In genomic region chr11:103685261-103685736, GRCm38 (mm10) we compare ENCODE assay signal across 13 mouse cellular contexts. TPM values are rescaled to one million over a fixed set of nuclear protein-coding genes. Genes with fewer than 3 reads are reported as not detected.
DNase-seq lines count a peak whose midpoint lies in the region; ATAC-seq and TF ChIP-seq lines count a peak whose summit lies in the region.
"Had no signal": no experiment of that assay in that cellular context is flagged by ENCODE, and none has a peak within 500 bp of the region (broad histone marks: within the 10 kb centered on the region; RNA-seq: fewer than 3 reads in every experiment).

No protein-coding gene starts in this region.

- WGBS in forebrain, embryonic 16.5 days: 49% methylated on average over 7 of the region's 7 CpGs
- 9% methylated on average over 7 of the region's 7 CpGs for WGBS in macrophage (ENCODE audit: missing documents)
- 87% methylated on average over 7 of the region's 7 CpGs for WGBS in lung, postnatal 0 days

- peaks cover 38% of the 10 kb centered on the region for H3K79me2 ChIP-seq in macrophage (ENCODE audit: inconsistent target)

- no peak overlapping the region for H3K4me3 ChIP-seq in forebrain, embryonic 16.5 days (replicated peaks; ENCODE audit: low read length)
- H3K4me3 ChIP-seq in macrophage (ENCODE audit: inconsistent target): no peak overlapping the region
- H3K4me3 ChIP-seq in lung, postnatal 0 days (ENCODE audit: low read depth, low read length): no peak overlapping the region
- H3K4me3 ChIP-seq: embryonic facial prominence, embryonic 12.5 days; kidney, embryonic 15.5 days; liver, embryonic 13.5 days had no signal

- H3K4me2 ChIP-seq in forebrain, embryonic 16.5 days (ENCODE audit: low read length): no peak overlapping the region
- no peak overlapping the region for H3K4me2 ChIP-seq in lung, postnatal 0 days (replicated peaks; ENCODE audit: low read depth, low read length)
- H3K4me2 ChIP-seq: embryonic facial prominence, embryonic 12.5 days; liver, embryonic 13.5 days had no signal

- no peak overlapping the region for H3K9ac ChIP-seq in forebrain, embryonic 16.5 days (replicated peaks; ENCODE audit: low read depth, low read length)
- no peak overlapping the region for H3K9ac ChIP-seq in lung, postnatal 0 days (replicated peaks; ENCODE audit: low read depth)
- H3K9ac ChIP-seq: embryonic facial prominence, embryonic 12.5 days; kidney, embryonic 15.5 days; liver, embryonic 13.5 days had no signal

- peak; percentile 87 for ATAC-seq in forebrain, embryonic 16.5 days
- ATAC-seq in lung, postnatal 0 days: no peak

- TF ChIP-seq CTCF in lung, postnatal 0 days (IDR thresholded peaks at IDR 0.05): no peak

- H3K27ac ChIP-seq in forebrain, embryonic 16.5 days (ENCODE audit: low read length): peak overlapping the region; percentile 66; the same call in 1 of the 2 replicates
- H3K27ac ChIP-seq in macrophage: peak overlapping the region; percentile 73
- H3K27ac ChIP-seq in lung, postnatal 0 days (ENCODE audit: low read length): no peak overlapping the region
- H3K27ac ChIP-seq: embryonic facial prominence, embryonic 12.5 days; liver, embryonic 13.5 days had no signal

- H3K27me3 ChIP-seq in forebrain, embryonic 16.5 days (replicated peaks; ENCODE audit: control insufficient read depth, insufficient read depth, low read length): no peaks in the 10 kb centered on the region
- H3K27me3 ChIP-seq in lung, postnatal 0 days (replicated peaks; ENCODE audit: insufficient read depth, low read length): no peaks in the 10 kb centered on the region
- H3K27me3 ChIP-seq: CH12.LX; embryonic facial prominence, embryonic 12.5 days; kidney, embryonic 15.5 days; liver, embryonic 13.5 days had no signal

- peaks cover 29% of the 10 kb centered on the region for H3K36me3 ChIP-seq in forebrain, embryonic 16.5 days (ENCODE audit: control insufficient read depth, insufficient read depth)
- H3K36me3 ChIP-seq in macrophage (ENCODE audit: inconsistent target): peaks cover 54% of the 10 kb centered on the region
- H3K36me3 ChIP-seq in lung, postnatal 0 days (ENCODE audit: insufficient read depth, low read length): peaks cover 56% of the 10 kb centered on the region

- H3K4me1 ChIP-seq in forebrain, embryonic 16.5 days (replicated peaks; ENCODE audit: control insufficient read depth, insufficient read depth, low read length): peaks cover 21% of the 10 kb centered on the region
- H3K4me1 ChIP-seq in lung, postnatal 0 days (ENCODE audit: insufficient read depth, low read depth, low read length): no peaks in the 10 kb centered on the region
- H3K4me1 ChIP-seq: embryonic facial prominence, embryonic 12.5 days had no signal

- no peak for TF ChIP-seq EP300 in lung, postnatal 0 days (IDR thresholded peaks at IDR 0.05)

- H3K9me3 ChIP-seq in forebrain, embryonic 16.5 days (ENCODE audit: control insufficient read depth, low read length): no peaks in the 10 kb centered on the region
- H3K9me3 ChIP-seq in lung, postnatal 0 days (ENCODE audit: low read length): no peaks in the 10 kb centered on the region
- H3K9me3 ChIP-seq: embryonic facial prominence, embryonic 12.5 days; kidney, embryonic 15.5 days; liver, embryonic 13.5 days had no signal

- peak; percentile 52 to 53 for DNase-seq in cerebellum, postnatal 14 days
- DNase-seq in cerebellum, postnatal 36 days: no peak
- peak; percentile 89 for DNase-seq in 416B (ENCODE audit: low read depth)
- DNase-seq in embryo, embryonic 10 days (ENCODE audit: low spot score): no peak
- DNase-seq in lung, postnatal 0 days (ENCODE audit: low spot score): no peak
- no peak for DNase-seq in urinary bladder, postnatal 10 days (ENCODE audit: low spot score)
- DNase-seq: liver, embryonic 13.5 days had no signal

RNA-seq across cellular contexts. Expression of gene Gosr2, which starts 12.4 kb away (rescaled TPM):
- 107 and 113 TPM in 2 replicates for polyA plus RNA-seq in forebrain, embryonic 16.5 days (2015; fragmentation: Nextera tagmentation; extraction: Ambion mirVana)
- total RNA-seq in macrophage (2018; cell fraction: chromatin; rRNA removed): 100 to 1,000 TPM in 1 of 26 experiments, 10 to 100 TPM in 25; 22.9 to 118 (median 31.8) TPM
- total RNA-seq in macrophage (2018; cell fraction: cytosol; rRNA removed): 100 to 1,000 TPM in 3 of 26 experiments, 10 to 100 TPM in 23; 76.2 to 133 (median 83.1) TPM
- 10 to 100 TPM; 36.6 to 91.3 (median 50.0) TPM for total RNA-seq in macrophage (2018; cell fraction: nucleus; rRNA removed)
- 56.1 to 79.8 TPM (median 73.7 TPM) in 3 replicates for polyA plus RNA-seq in macrophage (2018)
- polyA plus RNA-seq in lung, postnatal 0 days (2015; fragmentation: Nextera tagmentation; extraction: Ambion mirVana): 78.5 and 87.6 TPM in 2 replicates

RNA-seq across cellular contexts. Expression of gene Rprml, which starts 35.9 kb away (rescaled TPM):
- 10.3 and 16.3 TPM in 2 replicates for polyA plus RNA-seq in forebrain, embryonic 16.5 days (2015; fragmentation: Nextera tagmentation; extraction: Ambion mirVana)
- not detected for total RNA-seq in macrophage (2018; cell fraction: chromatin; rRNA removed)
- under 1 TPM in 1 of 26 experiments, not detected in 25; 0.24 TPM for total RNA-seq in macrophage (2018; cell fraction: cytosol; rRNA removed)
- not detected for total RNA-seq in macrophage (2018; cell fraction: nucleus; rRNA removed)
- not detected in 3 replicates for polyA plus RNA-seq in macrophage (2018)
- 0.18 and 0.19 TPM in 2 replicates for polyA plus RNA-seq in lung, postnatal 0 days (2015; fragmentation: Nextera tagmentation; extraction: Ambion mirVana)
- total RNA-seq: CH12.LX; monocyte, adult 5-6 weeks had no signal
- polyA plus RNA-seq: kidney, embryonic 15.5 days; liver, embryonic 13.5 days had no signal

RNA-seq across cellular contexts. Expression of gene Lyzl6, which starts 46.6 kb away (rescaled TPM):
- polyA plus RNA-seq in forebrain, embryonic 16.5 days (2015; fragmentation: Nextera tagmentation; extraction: Ambion mirVana): not detected in 2 replicates
- not detected for total RNA-seq in macrophage (2018; cell fraction: chromatin; rRNA removed)
- total RNA-seq in macrophage (2018; cell fraction: cytosol; rRNA removed): not detected
- total RNA-seq in macrophage (2018; cell fraction: nucleus; rRNA removed): not detected
- polyA plus RNA-seq in macrophage (2018): not detected in 3 replicates
- polyA plus RNA-seq in lung, postnatal 0 days (2015; fragmentation: Nextera tagmentation; extraction: Ambion mirVana): not detected in 2 replicates
- total RNA-seq: CH12.LX; monocyte, adult 5-6 weeks had no signal
- polyA plus RNA-seq: embryonic facial prominence, embryonic 12.5 days; kidney, embryonic 15.5 days; liver, embryonic 13.5 days had no signal

Comparison
In these comparisons a context has a peak if more than half of its experiments do, and no peak if none do; other contexts are left out.
1. DNase-seq: peak in cerebellum, postnatal 14 days (2 of 2) and 416B (single experiment); none in cerebellum, postnatal 36 days (0 of 2), embryo, embryonic 10 days (single experiment), lung, postnatal 0 days (single experiment) and urinary bladder, postnatal 10 days (single experiment).